ENCODE assay signal across 8 mouse cellular contexts in the genomic region with DNA sequence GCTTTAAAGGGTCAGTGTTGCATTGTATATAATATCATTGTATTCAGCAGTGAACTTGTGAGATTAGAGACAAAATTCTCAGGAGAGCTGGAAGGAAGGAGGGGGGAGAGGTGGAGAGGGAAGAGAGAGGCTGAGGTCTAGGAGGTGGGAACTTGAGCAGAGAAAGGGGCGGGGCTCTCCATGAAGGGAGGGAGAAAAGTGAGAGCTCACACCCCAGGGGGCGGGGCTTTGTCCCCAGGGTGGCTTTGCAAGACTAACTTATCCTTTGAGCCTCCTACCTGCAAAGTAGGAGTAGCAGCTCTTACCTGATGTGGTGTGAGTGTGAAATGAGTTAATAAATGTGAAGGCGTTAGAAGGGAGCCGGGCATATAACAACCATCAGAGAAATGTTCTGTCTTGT. TPM values are rescaled to one million over a fixed set of nuclear protein-coding genes. Genes with fewer than 3 reads are reported as not detected.
DNase-seq lines count a peak whose midpoint lies in the region; ATAC-seq and TF ChIP-seq lines count a peak whose summit lies in the region.

No protein-coding gene starts in this region.

- H3K4me3 ChIP-seq in CH12.LX (replicated peaks in 1 of 3; ENCODE audit: low read depth in 2 of 3, low read length in 2 of 3, poor library complexity in 1 of 3): no peak overlapping the region
- H3K4me3 ChIP-seq in intestine, embryonic 16.5 days (ENCODE audit: low read length): no peak overlapping the region
- no peak overlapping the region for H3K4me3 ChIP-seq in lung, postnatal 0 days (ENCODE audit: low read depth, low read length)

- no peak overlapping the region for H3K27ac ChIP-seq in CH12.LX (ENCODE audit: insufficient read depth, low read depth)
- no peak overlapping the region for H3K27ac ChIP-seq in intestine, embryonic 16.5 days (ENCODE audit: low read length)
- no peak overlapping the region for H3K27ac ChIP-seq in lung, postnatal 0 days (ENCODE audit: low read length)

- peak; percentile 49 for DNase-seq in adrenal gland, adult 2 months
- DNase-seq in adrenal gland, postnatal 4 days (ENCODE audit: low spot score in 2 of 2): no peak
- DNase-seq in CH12.LX (ENCODE audit: extremely low read depth): peak; percentile 66
- peak; percentile 93 for DNase-seq in lung, postnatal 0 days (ENCODE audit: low spot score)
- DNase-seq in right cerebral cortex, postnatal 4 days: no peak
- DNase-seq in right cerebral cortex, adult 2 months (ENCODE audit: low spot score in 2 of 2): no peak

- H3K4me1 ChIP-seq in CH12.LX (ENCODE audit: control insufficient read depth in 1 of 2, insufficient read depth in 2 of 2): peaks cover 6 to 18% of the 10 kb centered on the region in 2 experiments
- H3K4me1 ChIP-seq in intestine, embryonic 16.5 days (ENCODE audit: control insufficient read depth, insufficient read depth, low read length): peaks cover 15% of the 10 kb centered on the region
- H3K4me1 ChIP-seq in lung, postnatal 0 days (ENCODE audit: insufficient read depth, low read depth, low read length): 0 out of 2 replicates have a peak, but pooled peaks cover 2% of the 10 kb centered on the region

- no peak overlapping the region for H3K9ac ChIP-seq in CH12.LX (ENCODE audit: insufficient read depth, low read depth)
- H3K9ac ChIP-seq in intestine, embryonic 16.5 days (ENCODE audit: low read depth, low read length): no peak overlapping the region
- no peak overlapping the region for H3K9ac ChIP-seq in lung, postnatal 0 days (replicated peaks; ENCODE audit: low read depth)

- dilution Hi-C loops in CH12.LX (cut with MboI; ENCODE audit: extremely low pct_ligation_motif_present, extremely low pct_unique_long_range_greater_than_20kb, low sequenced_read_pairs): no loop called here

- no peaks in the 10 kb centered on the region for H3K36me3 ChIP-seq in CH12.LX (replicated peaks in 1 of 2; ENCODE audit: control insufficient read depth in 1 of 2, insufficient read depth in 1 of 2, low read length in 1 of 2)
- H3K36me3 ChIP-seq in intestine, embryonic 16.5 days (ENCODE audit: control insufficient read depth, insufficient read depth, low read length): no peaks in the 10 kb centered on the region
- H3K36me3 ChIP-seq in lung, postnatal 0 days (ENCODE audit: insufficient read depth, low read length): no peaks in the 10 kb centered on the region

- ATAC-seq in intestine, embryonic 16.5 days: peak; percentile 51
- ATAC-seq in lung, postnatal 0 days: peak; percentile 81
- no peak for ATAC-seq in inflammation-experienced regulatory T-cells, adult 6 months

- TF ChIP-seq RAD21 in CH12.LX (IDR thresholded peaks at IDR 0.05; ENCODE audit: low read depth, low read length): no peak

- H3K9me3 ChIP-seq in CH12.LX (replicated peaks; ENCODE audit: low read length): no peaks in the 10 kb centered on the region
- no peaks in the 10 kb centered on the region for H3K9me3 ChIP-seq in intestine, embryonic 16.5 days (ENCODE audit: control insufficient read depth, low read length)
- H3K9me3 ChIP-seq in lung, postnatal 0 days (ENCODE audit: low read length): no peaks in the 10 kb centered on the region

- peaks cover 47% of the 10 kb centered on the region for H3K27me3 ChIP-seq in CH12.LX (replicated peaks)
- H3K27me3 ChIP-seq in intestine, embryonic 16.5 days (replicated peaks; ENCODE audit: control insufficient read depth, insufficient read depth, low read length): no peaks in the 10 kb centered on the region
- no peaks in the 10 kb centered on the region for H3K27me3 ChIP-seq in lung, postnatal 0 days (replicated peaks; ENCODE audit: insufficient read depth, low read length)

- no peaks in the 10 kb centered on the region for H3K79me2 ChIP-seq in CH12.LX (replicated peaks; ENCODE audit: control insufficient read depth, extremely low read depth, insufficient read depth, poor library complexity, severe bottlenecking)

- TF ChIP-seq CTCF in CH12.LX (conservative IDR thresholded peaks at IDR 0.05 in 1 of 2, IDR thresholded peaks at IDR 0.05 in 1 of 2; ENCODE audit: low read depth in 2 of 2, low read length in 2 of 2): no peak
- TF ChIP-seq CTCF in lung, postnatal 0 days (IDR thresholded peaks at IDR 0.05): peak; percentile 18

- no peak for TF ChIP-seq POLR2A in CH12.LX (IDR thresholded peaks at IDR 0.05; ENCODE audit: low read depth, low read length)

- TF ChIP-seq EP300 in CH12.LX (IDR thresholded peaks at IDR 0.05; ENCODE audit: low read length): no peak
- no peak for TF ChIP-seq EP300 in lung, postnatal 0 days (IDR thresholded peaks at IDR 0.05)

- 14% methylated on average over 4 of the region's 4 CpGs for WGBS in intestine, embryonic 16.5 days
- WGBS in lung, postnatal 0 days: 16% methylated on average over 4 of the region's 4 CpGs

- in situ Hi-C loops in CH12.LX (cut with MboI; ENCODE audit: low pct_ligation_motif_present, low pct_unique_long_range_greater_than_20kb, low sequenced_read_pairs): no loop called here

- H3K4me2 ChIP-seq in CH12.LX (ENCODE audit: insufficient read depth, low read depth, poor library complexity, severe bottlenecking): no peak overlapping the region
- H3K4me2 ChIP-seq in intestine, embryonic 16.5 days (ENCODE audit: low read depth, low read length): no peak overlapping the region
- no peak overlapping the region for H3K4me2 ChIP-seq in lung, postnatal 0 days (replicated peaks; ENCODE audit: low read depth, low read length)

TF ChIP-seq in CH12.LX, 34 proteins besides CTCF, POLR2A, EP300 and RAD21:
- TF ChIP-seq SMC3 (IDR thresholded peaks at IDR 0.05; ENCODE audit: low read depth, low read length): no peak; the same call in 1 of the 2 replicates
- TF ChIP-seq MAZ (IDR thresholded peaks at IDR 0.05; ENCODE audit: low read depth, low read length): 0 out of 2 replicates have a peak, but pooled peaks have one; percentile 32
- TF ChIP-seq HCFC1 (IDR thresholded peaks at IDR 0.05; ENCODE audit: low read depth, low read length): no peak
- no peak for TF ChIP-seq GABPA (IDR thresholded peaks at IDR 0.05; ENCODE audit: insufficient replicate concordance, low read depth, low read length)
- no peak for TF ChIP-seq MEF2A (IDR thresholded peaks at IDR 0.05; ENCODE audit: borderline replicate concordance, low read depth, low read length)
- TF ChIP-seq IRF4 (IDR thresholded peaks at IDR 0.05; ENCODE audit: low read depth, low read length): no peak

RNA-seq across cellular contexts. Expression of a gene that starts 15.3 kb away (rescaled TPM):
- 10 to 100 TPM; 31.4 to 41.5 TPM for total RNA-seq in adrenal gland, adult 2 months (2021)
- 17.4 and 18.7 TPM in 2 replicates for polyA plus RNA-seq in adrenal gland, adult 2 months (2012; rRNA removed)
- total RNA-seq in adrenal gland, postnatal 4 days (2021): 10 to 100 TPM; 48.7 to 52.5 TPM
- total RNA-seq in CH12.LX (2012; rRNA removed): 2.9 and 5.7 TPM in 2 replicates
- 0.36 and 0.66 TPM in 2 replicates for total RNA-seq in CH12.LX (2014; rRNA removed)
- 6.0 and 7.2 TPM in 2 replicates for polyA plus RNA-seq in CH12.LX (2012; ENCODE audit: insufficient read length, low read depth)
- 17.6 and 18.8 TPM in 2 replicates for polyA plus RNA-seq in intestine, embryonic 16.5 days (2015; fragmentation: Nextera tagmentation; extraction: Ambion mirVana)
- 29.4 and 34.9 TPM in 2 replicates for polyA plus RNA-seq in lung, postnatal 0 days (2015; fragmentation: Nextera tagmentation; extraction: Ambion mirVana)
- 10 to 100 TPM; 20.7 to 39.7 (median 35.5) TPM for polyA plus RNA-seq in inflammation-experienced regulatory T-cells, adult 6 months (2017; shearing (Covaris generic))

RNA-seq across cellular contexts. Expression of a gene that starts 30.7 kb away (rescaled TPM):
- total RNA-seq in adrenal gland, adult 2 months (2021): 10 to 100 TPM; 10.8 to 16.0 TPM
- 86.3 and 94.7 TPM in 2 replicates for polyA plus RNA-seq in adrenal gland, adult 2 months (2012; rRNA removed)
- total RNA-seq in adrenal gland, postnatal 4 days (2021): 10 to 100 TPM; 23.4 to 27.2 TPM
- total RNA-seq in CH12.LX (2012; rRNA removed) (0.25 and 0.38 TPM in 2 replicates), CH12.LX (2014; rRNA removed) (not detected in 2 replicates)
- 0.16 and 0.22 TPM in 2 replicates for polyA plus RNA-seq in CH12.LX (2012; ENCODE audit: insufficient read length, low read depth)
- 30.8 and 31.0 TPM in 2 replicates for polyA plus RNA-seq in intestine, embryonic 16.5 days (2015; fragmentation: Nextera tagmentation; extraction: Ambion mirVana)
- polyA plus RNA-seq in lung, postnatal 0 days (2015; fragmentation: Nextera tagmentation; extraction: Ambion mirVana): 96.5 and 101 TPM in 2 replicates
- 1 to 10 TPM in 1 of 3 experiments, under 1 TPM in 2; 0.40 to 1.0 (median 0.74) TPM for polyA plus RNA-seq in inflammation-experienced regulatory T-cells, adult 6 months (2017; shearing (Covaris generic))

RNA-seq across cellular contexts. Expression of a gene that starts 33.3 kb away (rescaled TPM):
- 10 to 100 TPM; 44.2 to 59.7 TPM for total RNA-seq in adrenal gland, adult 2 months (2021)
- 10.7 and 11.8 TPM in 2 replicates for polyA plus RNA-seq in adrenal gland, adult 2 months (2012; rRNA removed)
- 10 to 100 TPM; 42.0 to 44.3 TPM for total RNA-seq in adrenal gland, postnatal 4 days (2021)
- 28.4 and 37.4 TPM in 2 replicates for total RNA-seq in CH12.LX (2012; rRNA removed)
- total RNA-seq in CH12.LX (2014; rRNA removed): 27.3 and 29.3 TPM in 2 replicates
- polyA plus RNA-seq in CH12.LX (2012; ENCODE audit: insufficient read length, low read depth): 29.5 and 33.2 TPM in 2 replicates
- 22.6 and 24.0 TPM in 2 replicates for polyA plus RNA-seq in intestine, embryonic 16.5 days (2015; fragmentation: Nextera tagmentation; extraction: Ambion mirVana)
- 16.3 and 16.5 TPM in 2 replicates for polyA plus RNA-seq in lung, postnatal 0 days (2015; fragmentation: Nextera tagmentation; extraction: Ambion mirVana)
- polyA plus RNA-seq in inflammation-experienced regulatory T-cells, adult 6 months (2017; shearing (Covaris generic)): 10 to 100 TPM; 13.9 to 20.0 (median 18.4) TPM

RNA-seq across cellular contexts. Expression of a gene that starts 33.5 kb away (rescaled TPM):
- total RNA-seq in adrenal gland, adult 2 months (2021): 100 to 1,000 TPM; 124 to 157 TPM
- 175 and 193 TPM in 2 replicates for polyA plus RNA-seq in adrenal gland, adult 2 months (2012; rRNA removed)
- 100 to 1,000 TPM; 118 to 129 TPM for total RNA-seq in adrenal gland, postnatal 4 days (2021)
- 193 and 208 TPM in 2 replicates for total RNA-seq in CH12.LX (2012; rRNA removed)
- total RNA-seq in CH12.LX (2014; rRNA removed): 161 and 201 TPM in 2 replicates
- 137 and 153 TPM in 2 replicates for polyA plus RNA-seq in CH12.LX (2012; ENCODE audit: insufficient read length, low read depth)
- 168 and 170 TPM in 2 replicates for polyA plus RNA-seq in intestine, embryonic 16.5 days (2015; fragmentation: Nextera tagmentation; extraction: Ambion mirVana)
- 126 and 142 TPM in 2 replicates for polyA plus RNA-seq in lung, postnatal 0 days (2015; fragmentation: Nextera tagmentation; extraction: Ambion mirVana)
- polyA plus RNA-seq in inflammation-experienced regulatory T-cells, adult 6 months (2017; shearing (Covaris generic)): 100 to 1,000 TPM; 108 to 130 (median 112) TPM

RNA-seq across cellular contexts. Expression of a gene that starts 59.5 kb away (rescaled TPM):
- total RNA-seq in adrenal gland, adult 2 months (2021): 10 to 100 TPM; 71.0 to 92.8 TPM
- 83.4 and 107 TPM in 2 replicates for polyA plus RNA-seq in adrenal gland, adult 2 months (2012; rRNA removed)
- total RNA-seq in adrenal gland, postnatal 4 days (2021): 100 to 1,000 TPM; 164 to 190 TPM
- total RNA-seq in CH12.LX (2012; rRNA removed) (66.4 and 69.6 TPM in 2 replicates), CH12.LX (2014; rRNA removed) (30.6 and 31.9 TPM in 2 replicates)
- 87.1 and 92.0 TPM in 2 replicates for polyA plus RNA-seq in CH12.LX (2012; ENCODE audit: insufficient read length, low read depth)
- polyA plus RNA-seq in intestine, embryonic 16.5 days (2015; fragmentation: Nextera tagmentation; extraction: Ambion mirVana): 33.4 and 35.5 TPM in 2 replicates
- polyA plus RNA-seq in lung, postnatal 0 days (2015; fragmentation: Nextera tagmentation; extraction: Ambion mirVana): 29.9 and 38.4 TPM in 2 replicates
- polyA plus RNA-seq in inflammation-experienced regulatory T-cells, adult 6 months (2017; shearing (Covaris generic)): 10 to 100 TPM; 30.0 to 68.3 (median 60.9) TPM

Comparison
In these comparisons a context has a peak if more than half of its experiments do, and no peak if none do; other contexts are left out.
1. DNase-seq: peak in adrenal gland, adult 2 months (single experiment), CH12.LX (single experiment) and lung, postnatal 0 days (single experiment); none in adrenal gland, postnatal 4 days (0 of 2), right cerebral cortex, postnatal 4 days (single experiment) and right cerebral cortex, adult 2 months (0 of 2).
2. RNA of a gene that starts 30.7 kb away (polyA plus RNA-seq): 96.5 to 101 TPM in lung, postnatal 0 days, 86.3 to 94.7 TPM in adrenal gland, adult 2 months and 30.8 to 31.0 TPM in intestine, embryonic 16.5 days; 0.40 to 1.0 TPM in inflammation-experienced regulatory T-cells, adult 6 months and 0.16 to 0.22 TPM in CH12.LX; every median in the first group is over 10 times any median in the second.